ENCODE assay signal across 18 mouse cellular contexts in genomic region chr4:134488211-134488610, GRCm38 (mm10). TPM values are rescaled to one million over a fixed set of nuclear protein-coding genes. Genes with fewer than 3 reads are reported as not detected.
A peak's percentile ranks its signal among the peaks of the same experiment; 100 is the strongest.
DNase-seq lines count a peak whose midpoint lies in the region; ATAC-seq and TF ChIP-seq lines count a peak whose summit lies in the region.
"Had no signal": no experiment of that assay in that cellular context is flagged by ENCODE, and none has a peak within 500 bp of the region (broad histone marks: within the 10 kb centered on the region; RNA-seq: fewer than 3 reads in every experiment).

No protein-coding gene starts in this region.

- no peak overlapping the region for H3K4me3 ChIP-seq in liver, embryonic 16.5 days (ENCODE audit: low read depth, low read length)
- H3K4me3 ChIP-seq in liver, embryonic 11.5 days (ENCODE audit: low read depth, low read length) = no peak overlapping the region
- H3K4me3 ChIP-seq in midbrain, embryonic 11.5 days (ENCODE audit: low read depth, low read length) = no peak overlapping the region
- H3K4me3 ChIP-seq in midbrain, embryonic 13.5 days (replicated peaks) = no peak overlapping the region
- no peak overlapping the region for H3K4me3 ChIP-seq in lung, postnatal 0 days (ENCODE audit: low read depth, low read length)
- H3K4me3 ChIP-seq: embryonic facial prominence, embryonic 10.5 days; forebrain, embryonic 13.5 days; heart, embryonic 12.5 days; hindbrain, embryonic 10.5 days had no signal

- H3K4me1 ChIP-seq in liver, embryonic 16.5 days (ENCODE audit: control insufficient read depth, low read depth, low read length) = peaks cover 8% of the 10 kb centered on the region
- H3K4me1 ChIP-seq in liver, embryonic 11.5 days (replicated peaks; ENCODE audit: control insufficient read depth, insufficient read depth, low read length) = no peaks in the 10 kb centered on the region
- no peaks in the 10 kb centered on the region for H3K4me1 ChIP-seq in midbrain, embryonic 11.5 days (ENCODE audit: control insufficient read depth, insufficient read depth, low read length)
- H3K4me1 ChIP-seq in midbrain, embryonic 13.5 days (replicated peaks) = no peaks in the 10 kb centered on the region
- no peaks in the 10 kb centered on the region for H3K4me1 ChIP-seq in lung, postnatal 0 days (ENCODE audit: insufficient read depth, low read depth, low read length)
- H3K4me1 ChIP-seq: heart, embryonic 12.5 days had no signal

- H3K27ac ChIP-seq in liver, embryonic 16.5 days (ENCODE audit: low read length) = no peak overlapping the region
- no peak overlapping the region for H3K27ac ChIP-seq in liver, embryonic 11.5 days (ENCODE audit: low read depth, low read length)
- H3K27ac ChIP-seq in midbrain, embryonic 11.5 days (ENCODE audit: low read depth, low read length) = no peak overlapping the region
- no peak overlapping the region for H3K27ac ChIP-seq in midbrain, embryonic 13.5 days
- peak overlapping the region; percentile 69 for H3K27ac ChIP-seq in lung, postnatal 0 days (ENCODE audit: low read length)
- H3K27ac ChIP-seq: embryonic facial prominence, embryonic 10.5 days; forebrain, embryonic 13.5 days; hindbrain, embryonic 10.5 days had no signal

- no peak for TF ChIP-seq CTCF in lung, postnatal 0 days (IDR thresholded peaks at IDR 0.05)

- H3K27me3 ChIP-seq in liver, embryonic 16.5 days (ENCODE audit: control insufficient read depth, insufficient read depth, low read depth, low read length) = no peaks in the 10 kb centered on the region
- H3K27me3 ChIP-seq in liver, embryonic 11.5 days (replicated peaks; ENCODE audit: control insufficient read depth, insufficient read depth, low read length) = 0 out of 2 replicates have a peak, but pooled peaks cover 2% of the 10 kb centered on the region
- no peaks in the 10 kb centered on the region for H3K27me3 ChIP-seq in midbrain, embryonic 11.5 days (ENCODE audit: control insufficient read depth, insufficient read depth, low read length)
- no peaks in the 10 kb centered on the region for H3K27me3 ChIP-seq in midbrain, embryonic 13.5 days
- H3K27me3 ChIP-seq in lung, postnatal 0 days (replicated peaks; ENCODE audit: insufficient read depth, low read length) = no peaks in the 10 kb centered on the region
- H3K27me3 ChIP-seq: forebrain, embryonic 13.5 days; heart, embryonic 12.5 days had no signal

- H3K36me3 ChIP-seq in liver, embryonic 16.5 days (ENCODE audit: control insufficient read depth, insufficient read depth) = no peaks in the 10 kb centered on the region
- H3K36me3 ChIP-seq in liver, embryonic 11.5 days (ENCODE audit: control insufficient read depth, insufficient read depth, low read length) = no peaks in the 10 kb centered on the region
- H3K36me3 ChIP-seq in midbrain, embryonic 11.5 days (ENCODE audit: control insufficient read depth, insufficient read depth, low read length) = no peaks in the 10 kb centered on the region
- no peaks in the 10 kb centered on the region for H3K36me3 ChIP-seq in midbrain, embryonic 13.5 days
- H3K36me3 ChIP-seq in lung, postnatal 0 days (ENCODE audit: insufficient read depth, low read length) = no peaks in the 10 kb centered on the region
- H3K36me3 ChIP-seq: embryonic facial prominence, embryonic 10.5 days; heart, embryonic 12.5 days; hindbrain, embryonic 10.5 days had no signal

- H3K9me3 ChIP-seq in liver, embryonic 16.5 days (replicated peaks; ENCODE audit: control insufficient read depth, low read length) = no peaks in the 10 kb centered on the region
- H3K9me3 ChIP-seq in liver, embryonic 11.5 days (ENCODE audit: control insufficient read depth, low read length) = no peaks in the 10 kb centered on the region; the same call in 1 of the 2 replicates
- no peaks in the 10 kb centered on the region for H3K9me3 ChIP-seq in midbrain, embryonic 11.5 days (ENCODE audit: control insufficient read depth, low read length)
- H3K9me3 ChIP-seq in midbrain, embryonic 13.5 days = no peaks in the 10 kb centered on the region
- H3K9me3 ChIP-seq in lung, postnatal 0 days (ENCODE audit: low read length) = no peaks in the 10 kb centered on the region
- H3K9me3 ChIP-seq: embryonic facial prominence, embryonic 10.5 days; forebrain, embryonic 13.5 days; hindbrain, embryonic 10.5 days had no signal

- intact Hi-C loops in left cerebral cortex, postnatal 36 days (cut with DNase I) = no loop called here

- H3K4me2 ChIP-seq in liver, embryonic 16.5 days (ENCODE audit: low read depth, low read length) = no peak overlapping the region
- no peak overlapping the region for H3K4me2 ChIP-seq in liver, embryonic 11.5 days
- no peak overlapping the region for H3K4me2 ChIP-seq in midbrain, embryonic 11.5 days
- H3K4me2 ChIP-seq in midbrain, embryonic 13.5 days (replicated peaks) = no peak overlapping the region
- no peak overlapping the region for H3K4me2 ChIP-seq in lung, postnatal 0 days (replicated peaks; ENCODE audit: low read depth, low read length)
- H3K4me2 ChIP-seq: forebrain, embryonic 13.5 days; heart, embryonic 12.5 days had no signal

- H3K9ac ChIP-seq in liver, embryonic 16.5 days (ENCODE audit: low read depth, low read length) = no peak overlapping the region
- no peak overlapping the region for H3K9ac ChIP-seq in liver, embryonic 11.5 days (ENCODE audit: low read depth, low read length)
- H3K9ac ChIP-seq in midbrain, embryonic 11.5 days (ENCODE audit: low read length) = no peak overlapping the region
- no peak overlapping the region for H3K9ac ChIP-seq in midbrain, embryonic 13.5 days (replicated peaks)
- H3K9ac ChIP-seq in lung, postnatal 0 days (replicated peaks; ENCODE audit: low read depth) = no peak overlapping the region
- H3K9ac ChIP-seq: forebrain, embryonic 13.5 days; forebrain, postnatal 0 days; heart, embryonic 12.5 days had no signal

- peak; percentile 66 for ATAC-seq in liver, embryonic 16.5 days (ENCODE audit: low read depth)
- no peak for ATAC-seq in liver, embryonic 11.5 days (replicated peaks; ENCODE audit: low FRiP score)
- ATAC-seq in midbrain, embryonic 11.5 days (ENCODE audit: low FRiP score) = no peak
- ATAC-seq in midbrain, embryonic 13.5 days = no peak
- peak; percentile 88 for ATAC-seq in lung, postnatal 0 days
- ATAC-seq: forebrain, embryonic 13.5 days; forebrain, postnatal 0 days had no signal

- WGBS in liver, embryonic 16.5 days (ENCODE audit: insufficient replicate concordance) = 69% methylated on average over 5 of the region's 5 CpGs
- WGBS in liver, embryonic 11.5 days = 88% methylated on average over 5 of the region's 5 CpGs
- 91% methylated on average over 5 of the region's 5 CpGs for WGBS in midbrain, embryonic 11.5 days
- 93% methylated on average over 5 of the region's 5 CpGs for WGBS in midbrain, embryonic 13.5 days
- WGBS in lung, postnatal 0 days = 58% methylated on average over 5 of the region's 5 CpGs

- no peak for DNase-seq in liver, embryonic 11.5 days (ENCODE audit: low spot score)
- DNase-seq in midbrain, embryonic 11.5 days (ENCODE audit: low spot score, missing footprints) = peak; percentile 65
- DNase-seq in lung, postnatal 0 days (ENCODE audit: low spot score) = peak; percentile 86
- DNase-seq in left cerebral cortex, postnatal 36 days (ENCODE audit: low spot score in 2 of 2) = no peak
- no peak for DNase-seq in yolk sac, embryonic 10.5 days (ENCODE audit: low spot score)
- DNase-seq: adrenal gland, adult 8-10 months; adrenal gland, postnatal 36 days; cerebellum, adult 2 months; cerebellum, postnatal 10 days; forebrain, postnatal 0 days; gastrocnemius, postnatal 25 days had no signal

- TF ChIP-seq EP300 in lung, postnatal 0 days (IDR thresholded peaks at IDR 0.05) = peak; percentile 60; the same call in 1 of the 2 replicates

RNA-seq across cellular contexts. Expression of gene Paqr7, which starts 8.3 kb away (rescaled TPM):
- polyA plus RNA-seq in liver, embryonic 16.5 days (2015; fragmentation: Nextera tagmentation; extraction: Ambion mirVana) = 8.4 and 8.8 TPM in 2 replicates
- polyA plus RNA-seq in liver, embryonic 11.5 days (2014; fragmentation: Nextera tagmentation; extraction: Ambion mirVana) = 2.5 and 3.0 TPM in 2 replicates
- 1.3 and 1.4 TPM in 2 replicates for polyA plus RNA-seq in midbrain, embryonic 11.5 days (2014; fragmentation: Nextera tagmentation; extraction: Ambion mirVana)
- 10.8 and 12.8 TPM in 2 replicates for polyA plus RNA-seq in midbrain, embryonic 13.5 days (2015; fragmentation: Nextera tagmentation; extraction: Ambion mirVana)
- polyA plus RNA-seq in lung, postnatal 0 days (2015; fragmentation: Nextera tagmentation; extraction: Ambion mirVana) = 27.5 and 33.0 TPM in 2 replicates
- 10 to 100 TPM; 56.5 to 65.6 TPM for total RNA-seq in left cerebral cortex, postnatal 36 days (2021)

RNA-seq across cellular contexts. Expression of gene Stmn1, which starts 20.1 kb away (rescaled TPM):
- polyA plus RNA-seq in liver, embryonic 16.5 days (2015; fragmentation: Nextera tagmentation; extraction: Ambion mirVana) = 360 and 407 TPM in 2 replicates
- 896 and 908 TPM in 2 replicates for polyA plus RNA-seq in liver, embryonic 11.5 days (2014; fragmentation: Nextera tagmentation; extraction: Ambion mirVana)
- polyA plus RNA-seq in midbrain, embryonic 11.5 days (2014; fragmentation: Nextera tagmentation; extraction: Ambion mirVana) = 4,454 and 4,703 TPM in 2 replicates
- 7,568 and 8,132 TPM in 2 replicates for polyA plus RNA-seq in midbrain, embryonic 13.5 days (2015; fragmentation: Nextera tagmentation; extraction: Ambion mirVana)
- 260 and 357 TPM in 2 replicates for polyA plus RNA-seq in lung, postnatal 0 days (2015; fragmentation: Nextera tagmentation; extraction: Ambion mirVana)
- 1,000 to 10,000 TPM; 1,022 to 1,141 TPM for total RNA-seq in left cerebral cortex, postnatal 36 days (2021)

RNA-seq across cellular contexts. Expression of gene Aunip, which starts 22.6 kb away (rescaled TPM):
- 13.7 and 16.5 TPM in 2 replicates for polyA plus RNA-seq in liver, embryonic 16.5 days (2015; fragmentation: Nextera tagmentation; extraction: Ambion mirVana)
- polyA plus RNA-seq in liver, embryonic 11.5 days (2014; fragmentation: Nextera tagmentation; extraction: Ambion mirVana) = 15.9 and 18.5 TPM in 2 replicates
- polyA plus RNA-seq in midbrain, embryonic 11.5 days (2014; fragmentation: Nextera tagmentation; extraction: Ambion mirVana) = 7.8 and 7.9 TPM in 2 replicates
- polyA plus RNA-seq in midbrain, embryonic 13.5 days (2015; fragmentation: Nextera tagmentation; extraction: Ambion mirVana) = 3.9 and 4.4 TPM in 2 replicates
- polyA plus RNA-seq in lung, postnatal 0 days (2015; fragmentation: Nextera tagmentation; extraction: Ambion mirVana) = 0.84 and 1.6 TPM in 2 replicates
- total RNA-seq in left cerebral cortex, postnatal 36 days (2021) = under 1 TPM in 1 of 2 experiments, not detected in 1; 0.32 TPM
- total RNA-seq: gastrocnemius, adult 18-20 months; gastrocnemius, postnatal 25 days had no signal

RNA-seq across cellular contexts. Expression of gene Mtfr1l, which starts 47.0 kb away (rescaled TPM):
- 36.2 and 36.4 TPM in 2 replicates for polyA plus RNA-seq in liver, embryonic 16.5 days (2015; fragmentation: Nextera tagmentation; extraction: Ambion mirVana)
- polyA plus RNA-seq in liver, embryonic 11.5 days (2014; fragmentation: Nextera tagmentation; extraction: Ambion mirVana) = 107 and 114 TPM in 2 replicates
- polyA plus RNA-seq in midbrain, embryonic 11.5 days (2014; fragmentation: Nextera tagmentation; extraction: Ambion mirVana) = 132 and 140 TPM in 2 replicates
- 149 and 155 TPM in 2 replicates for polyA plus RNA-seq in midbrain, embryonic 13.5 days (2015; fragmentation: Nextera tagmentation; extraction: Ambion mirVana)
- polyA plus RNA-seq in lung, postnatal 0 days (2015; fragmentation: Nextera tagmentation; extraction: Ambion mirVana) = 169 and 188 TPM in 2 replicates
- 10 to 100 TPM; 61.9 to 70.2 TPM for total RNA-seq in left cerebral cortex, postnatal 36 days (2021)

Comparison
In these comparisons a context has a peak if more than half of its experiments do, and no peak if none do; other contexts are left out.
1. ATAC-seq: peak in liver, embryonic 16.5 days (single experiment) and lung, postnatal 0 days (single experiment); none in liver, embryonic 11.5 days (single experiment), midbrain, embryonic 11.5 days (single experiment) and midbrain, embryonic 13.5 days (single experiment).
2. DNase-seq: peak in midbrain, embryonic 11.5 days (single experiment) and lung, postnatal 0 days (single experiment); none in liver, embryonic 11.5 days (single experiment), left cerebral cortex, postnatal 36 days (0 of 2) and yolk sac, embryonic 10.5 days (single experiment).